Mouse (Mus musculus) G1E (cell line): Measurements from ENCODE around the gene Lrrc26. TPM values are rescaled to one million over a fixed set of nuclear protein-coding genes. Genes with fewer than 3 reads are reported as not detected.
A peak's percentile ranks its signal among the peaks of the same experiment; 100 is the strongest.

Experiments
- ATAC-seq: 2 replicates; pipeline ENCODE4 v1.8.0; 2016; ENCODE audit warnings: mild to moderate bottlenecking; ENCODE audit not compliant: insufficient number of reproducible peaks, poor library complexity, low FRiP score, severe bottlenecking; ENCODE audit errors: extremely low read depth
- DNase-seq: peaks from one replicate; pipeline ENCODE4 v3.0.0; 2012; ENCODE audit warnings: low spot score
- H3K27me3 ChIP-seq: 2 replicates; pipeline ENCODE4 v1.6.1; 2012; ENCODE audit warnings: mild to moderate bottlenecking, low read length, inconsistent platforms; ENCODE audit not compliant: insufficient read depth
- H3K36me3 ChIP-seq: replicated peaks from 2 replicates; pipeline ENCODE3; 2012; ENCODE audit warnings: mild to moderate bottlenecking, inconsistent platforms
- H3K4me1 ChIP-seq: 2 replicates; pipeline ENCODE4 v1.6.1; 2012; ENCODE audit warnings: low read depth, low read length, inconsistent platforms, mixed read lengths; ENCODE audit not compliant: insufficient read depth
- H3K4me3 ChIP-seq: 2 replicates; pipeline ENCODE4 v1.5.1; 2012; ENCODE audit warnings: low read depth, mild to moderate bottlenecking, inconsistent platforms, low read length, moderate library complexity, mixed read lengths
- H3K9me3 ChIP-seq: replicated peaks from 2 replicates; pipeline ENCODE4 v1.6.1; 2012; ENCODE audit warnings: inconsistent platforms
- CTCF ChIP-seq: IDR thresholded peaks from 2 replicates; pipeline ENCODE4 v1.5.1; 2012; ENCODE audit warnings: low read depth, low read length, inconsistent platforms, mixed read lengths
- GATA1 ChIP-seq: IDR thresholded peaks from 2 replicates; pipeline ENCODE4 v1.6.1; 2012; ENCODE audit warnings: borderline replicate concordance, low read length, inconsistent platforms, mixed read lengths
- GATA2 ChIP-seq: IDR thresholded peaks from 2 replicates; pipeline ENCODE4 v1.6.1; 2012; ENCODE audit warnings: low read depth, low read length, inconsistent platforms, borderline replicate concordance
- POLR2AphosphoS5 ChIP-seq: IDR thresholded peaks from 2 replicates; pipeline ENCODE4 v1.6.1; 2012; ENCODE audit warnings: low read depth, low read length, inconsistent platforms; ENCODE audit not compliant: insufficient replicate concordance
- TAL1 ChIP-seq: conservative IDR thresholded peaks from 2 replicates; pipeline ENCODE4 v1.6.1; 2012; ENCODE audit warnings: low read depth, low read length, inconsistent platforms, mixed read lengths
- polyA plus RNA-seq: library from polyadenylated mRNA; stranded (reverse); fragments of >175 nt; gene quantifications from 2 replicates; pipeline ENCODE4 v1.2.3, GENCODE M21; 2012
- total RNA-seq, 2 experiments: library from RNA; stranded (forward) in 1 of 2; stranded (reverse) in 1 of 2; fragments of 200-1000 nt in 1 of 2; fragments of >200 nt in 1 of 2; fragmentation: Nextera tagmentation in 1 of 2; gene quantifications; 2 replicates each; pipeline ENCODE4 v1.2.3; 2014 to 2017

Gene Lrrc26
- total and polyA plus RNA-seq, 3 experiments, result not detected

- ATAC-seq (peak; percentile 41; the same call in 1 of the 2 replicates), DNase-seq (peak; percentile 86)
- Histone ChIP-seq H3K4me1 (peaks cover 95% of the 10 kb centered on the region), H3K9me3 (no peaks in the 10 kb centered on the region), H3K4me3 (peak overlapping the region; percentile 89), H3K36me3 (peaks cover 75% of the 10 kb centered on the region), H3K27me3 (no peaks in the 10 kb centered on the region)
- TF ChIP-seq TAL1 (no peak), CTCF (no peak), POLR2AphosphoS5 (no peak), GATA1 (no peak), GATA2 (no peak)
Measured at GRCm38 (mm10) chr2:25265897-25266656, 23.6 kb upstream of the Lrrc26 start.

- no peaks in the 10 kb centered on the region for H3K27me3 ChIP-seq
- ATAC-seq, result no peak
- peaks cover 95% of the 10 kb centered on the region for H3K4me1 ChIP-seq
- TF ChIP-seq TAL1 (no peak), CTCF (no peak), GATA2 (no peak), POLR2AphosphoS5 (no peak), GATA1 (no peak)
- DNase-seq, result no peak
- H3K36me3 ChIP-seq, result peaks cover 81% of the 10 kb centered on the region
- peak overlapping the region; percentile 89; the same call in 1 of the 2 replicates for H3K4me3 ChIP-seq
- no peaks in the 10 kb centered on the region for H3K9me3 ChIP-seq
Measured at GRCm38 (mm10) chr2:25266720-25267119, 23.0 kb upstream of the Lrrc26 start.

- no peaks in the 10 kb centered on the region for H3K9me3 ChIP-seq
Measured at GRCm38 (mm10) chr2:25267241-25267640, 22.5 kb upstream of the Lrrc26 start.

GRCm38 (mm10) chr2:25267746-25268309 is 21.9 kb upstream of the Lrrc26 start:
- no peaks in the 10 kb centered on the region for H3K9me3 ChIP-seq
- ATAC-seq (no peak), DNase-seq (no peak)
- H3K4me3 ChIP-seq, result no peak overlapping the region
- peaks cover 83% of the 10 kb centered on the region for H3K36me3 ChIP-seq
- no peaks in the 10 kb centered on the region for H3K27me3 ChIP-seq
- peaks cover 91% of the 10 kb centered on the region for H3K4me1 ChIP-seq
- TF ChIP-seq POLR2AphosphoS5 (no peak), CTCF (no peak), TAL1 (no peak), GATA2 (no peak), GATA1 (no peak)

More at GRCm38 (mm10) chr2:25267241-25267640, 22.5 kb upstream of the Lrrc26 start:
- Histone ChIP-seq H3K36me3 (peaks cover 82% of the 10 kb centered on the region), H3K27me3 (no peaks in the 10 kb centered on the region), H3K4me3 (peak overlapping the region; percentile 89; the same call in 1 of the 2 replicates), H3K4me1 (peaks cover 91% of the 10 kb centered on the region)
- ATAC-seq, result no peak
- TF ChIP-seq POLR2AphosphoS5 (no peak), TAL1 (no peak), GATA1 (no peak)
- no peak for DNase-seq

- peaks cover 91% of the 10 kb centered on the region for H3K36me3 ChIP-seq
- ATAC-seq, result peak; percentile 66
- peak; percentile 87 for DNase-seq
- H3K4me1 ChIP-seq, result peaks cover 64% of the 10 kb centered on the region
- H3K27me3 ChIP-seq, result no peaks in the 10 kb centered on the region
- peak within 1 kb of the TSS; percentile 84 for H3K4me3 ChIP-seq
- no peaks in the 10 kb centered on the region for H3K9me3 ChIP-seq
- TF ChIP-seq TAL1 (no peak), GATA2 (no peak), CTCF (no peak), GATA1 (no peak), POLR2AphosphoS5 (no peak)
Measured at GRCm38 (mm10) chr2:25271827-25272511, 17.7 kb upstream of the Lrrc26 start, which contains the start of the genes Ssna1 and Anapc2. Gene Ssna1 (minus strand): TSS chr2:25272438. Gene Anapc2 (plus strand): TSS chr2:25272478.

- Histone ChIP-seq H3K4me3 (peak overlapping the region; percentile 84), H3K9me3 (no peaks in the 10 kb centered on the region), H3K27me3 (no peaks in the 10 kb centered on the region), H3K4me1 (peaks cover 58% of the 10 kb centered on the region), H3K36me3 (peaks cover 91% of the 10 kb centered on the region)
- TF ChIP-seq GATA1 (no peak), CTCF (no peak), POLR2AphosphoS5 (no peak), TAL1 (no peak), GATA2 (no peak)
- DNase-seq (no peak), ATAC-seq (no peak)
Measured at GRCm38 (mm10) chr2:25272515-25272914, 17.2 kb upstream of the Lrrc26 start.
